Mouse (Mus musculus) stomach, embryonic 16.5 days (tissue): Measurements from ENCODE around the gene Taz. TPM values are rescaled to one million over a fixed set of nuclear protein-coding genes. Genes with fewer than 3 reads are reported as not detected.

Experiments used
- ATAC-seq: fragments of 200-750 bp; cut with Nextera tagmentation; 2 replicates; pipeline ENCODE4 v1.8.0; 2017; ENCODE audit warnings: moderate number of reproducible peaks, moderate TSS enrichment; ENCODE audit not compliant: insufficient read depth, low FRiP score
- H3K27ac ChIP-seq: fragments of 300-500 bp; sonication (generic); 2 replicates; pipeline ENCODE4 v1.5.1; 2014; ENCODE audit warnings: low read length
- H3K27me3 ChIP-seq: fragments of 300-500 bp; sonication (generic); 2 replicates; pipeline ENCODE4 v1.6.1; 2014; ENCODE audit warnings: low read length, control low read depth, mixed read lengths; ENCODE audit not compliant: control insufficient read depth, insufficient read depth
- H3K36me3 ChIP-seq: fragments of 300-500 bp; sonication (generic); 2 replicates; pipeline ENCODE4 v1.6.1; 2014; ENCODE audit warnings: low read length; ENCODE audit not compliant: control insufficient read depth, insufficient read depth
- H3K4me1 ChIP-seq: fragments of 300-500 bp; sonication (generic); 2 replicates; pipeline ENCODE4 v1.6.1; 2014; ENCODE audit warnings: low read length, control low read depth, mixed read lengths; ENCODE audit not compliant: control insufficient read depth, insufficient read depth
- H3K4me2 ChIP-seq: fragments of 300-500 bp; sonication (generic); 2 replicates; pipeline ENCODE4 v1.6.1; 2014; ENCODE audit warnings: low read depth, low read length, mixed read lengths
- H3K4me3 ChIP-seq: fragments of 300-500 bp; sonication (generic); replicated peaks from 2 replicates; pipeline ENCODE4 v1.5.1; 2014; ENCODE audit warnings: mild to moderate bottlenecking, low read length
- H3K9ac ChIP-seq: fragments of 300-500 bp; sonication (generic); 2 replicates; pipeline ENCODE4 v1.6.1; 2014; ENCODE audit warnings: low read length
- H3K9me3 ChIP-seq: fragments of 300-500 bp; sonication (generic); replicated peaks from 2 replicates; pipeline ENCODE4 v1.6.1; 2016; ENCODE audit warnings: low read length, control low read depth; ENCODE audit not compliant: control insufficient read depth
- WGBS: fragments of 180-500 bp; shearing (Covaris S2); extraction: QIAGEN DNeasy Blood & Tissue Kit; methylation state at CpG from one replicate; pipeline ENCODE4 v1.1.7; 2014; 5-methylcytosine and 5-hydroxymethylcytosine counted together
- polyA plus RNA-seq: library from polyadenylated mRNA; unstranded; fragments of >200 nt; fragmentation: Nextera tagmentation; extraction: Ambion mirVana; gene quantifications from 2 replicates; pipeline ENCODE4 v1.2.1, GENCODE M21; 2015

Gene Taz
- polyA plus RNA-seq, 1 experiment from 2014 or later, result 79.1 TPM

DNA sequence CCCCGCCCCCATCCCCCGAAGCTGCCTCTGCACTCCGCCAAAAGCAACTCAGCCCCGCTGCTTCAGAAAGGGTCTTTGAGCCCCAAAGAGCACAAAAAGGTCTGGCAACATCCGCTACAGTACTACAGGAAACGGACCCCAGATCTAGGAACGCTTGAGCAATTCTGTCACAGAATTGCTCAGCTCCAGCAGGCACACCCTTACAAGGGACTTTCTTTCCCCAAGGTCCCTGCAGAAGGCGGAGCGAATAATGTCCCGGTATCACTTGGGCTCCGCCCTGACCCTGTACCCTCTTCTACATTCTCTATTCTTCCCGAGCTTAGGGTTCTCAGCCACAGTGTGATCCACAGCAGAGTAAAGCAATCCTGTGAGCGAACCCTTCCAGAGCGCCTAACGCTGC lies 35.0 kb upstream of the Taz start:
- H3K4me1 ChIP-seq, result no peaks in the 10 kb centered on the region
- H3K27ac ChIP-seq, result peak overlapping the region; percentile 91
- 0 out of 2 replicates have a peak, but pooled peaks cover 5% of the 10 kb centered on the region for H3K36me3 ChIP-seq
- H3K27me3 ChIP-seq, result no peaks in the 10 kb centered on the region
- 20% methylated on average over 15 of the region's 15 CpGs for WGBS
- H3K9ac ChIP-seq, result peak overlapping the region; percentile 73
- H3K4me3 ChIP-seq, result peak overlapping the region; percentile 58
- peak; percentile 12; the same call in 1 of the 2 replicates for ATAC-seq
- no peaks in the 10 kb centered on the region for H3K9me3 ChIP-seq
- peak overlapping the region; percentile 45 for H3K4me2 ChIP-seq

DNA sequence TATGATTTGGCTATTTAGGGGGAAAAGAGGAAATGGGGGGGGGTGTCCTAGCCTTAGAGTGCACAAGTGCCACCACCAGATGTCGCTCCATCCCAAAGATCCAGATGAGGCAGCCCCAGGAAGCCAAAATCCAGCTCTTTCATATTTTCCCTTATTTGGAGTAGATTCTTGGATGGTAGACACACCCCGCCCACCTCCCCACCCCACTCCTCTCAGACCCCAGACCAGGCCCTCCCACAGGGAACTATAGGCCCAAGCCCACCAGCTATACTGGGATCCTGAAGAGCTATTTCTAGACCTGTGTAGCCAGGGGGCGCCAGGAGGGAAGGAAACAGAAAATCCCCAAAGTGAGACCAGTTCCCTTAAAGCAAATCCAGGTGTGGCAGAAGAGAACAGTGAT lies 33.1 kb upstream of the Taz start:
- H3K4me3 ChIP-seq, result peak overlapping the region; percentile 53
- no peaks in the 10 kb centered on the region for H3K27me3 ChIP-seq
- no peaks in the 10 kb centered on the region for H3K36me3 ChIP-seq
- WGBS, result 5% methylated on average over 3 of the region's 3 CpGs
- peak overlapping the region; percentile 74 for H3K9ac ChIP-seq
- H3K27ac ChIP-seq, result peak overlapping the region; percentile 88
- peak; percentile 33; the same call in 1 of the 2 replicates for ATAC-seq
- no peaks in the 10 kb centered on the region for H3K9me3 ChIP-seq
- no peaks in the 10 kb centered on the region for H3K4me1 ChIP-seq
- peak overlapping the region; percentile 52 for H3K4me2 ChIP-seq

DNA sequence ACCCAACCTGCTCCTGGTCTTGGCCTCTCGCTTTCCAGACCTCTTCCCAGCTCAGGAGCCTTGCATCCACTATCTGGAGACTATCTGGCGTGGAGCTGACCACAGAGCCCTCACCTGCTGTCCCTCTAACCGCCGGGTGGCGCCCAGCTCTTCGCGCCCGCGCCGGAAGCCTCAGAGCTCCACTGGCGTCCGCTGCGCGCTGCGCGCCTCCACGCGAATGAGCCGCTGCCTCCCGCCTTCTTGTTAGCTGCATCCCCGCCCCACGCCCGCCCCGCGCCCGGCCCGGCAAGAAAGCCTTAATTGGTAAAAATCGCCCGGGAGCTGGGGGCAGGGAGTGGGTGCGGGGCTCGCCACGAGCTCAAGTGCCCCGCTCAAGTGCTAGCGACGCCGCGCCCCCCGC lies 32.1 kb upstream of the Taz start, which contains the start of gene Flna:
Gene Flna (minus strand): TSS at position 206 of the 400 bp plus-strand sequence.
- no peaks in the 10 kb centered on the region for H3K27me3 ChIP-seq
- ATAC-seq, result peak; percentile 4; the same call in 1 of the 2 replicates
- H3K4me2 ChIP-seq, result peak within 1 kb of the TSS; percentile 52
- no peaks in the 10 kb centered on the region for H3K9me3 ChIP-seq
- peak within 1 kb of the TSS; percentile 88 for H3K27ac ChIP-seq
- H3K4me3 ChIP-seq, result peak within 1 kb of the TSS; percentile 53
- no peaks in the 10 kb centered on the region for H3K36me3 ChIP-seq
- peak within 1 kb of the TSS; percentile 74 for H3K9ac ChIP-seq
- 25% methylated on average over 30 of the region's 38 CpGs for WGBS
- H3K4me1 ChIP-seq, result no peaks in the 10 kb centered on the region

DNA sequence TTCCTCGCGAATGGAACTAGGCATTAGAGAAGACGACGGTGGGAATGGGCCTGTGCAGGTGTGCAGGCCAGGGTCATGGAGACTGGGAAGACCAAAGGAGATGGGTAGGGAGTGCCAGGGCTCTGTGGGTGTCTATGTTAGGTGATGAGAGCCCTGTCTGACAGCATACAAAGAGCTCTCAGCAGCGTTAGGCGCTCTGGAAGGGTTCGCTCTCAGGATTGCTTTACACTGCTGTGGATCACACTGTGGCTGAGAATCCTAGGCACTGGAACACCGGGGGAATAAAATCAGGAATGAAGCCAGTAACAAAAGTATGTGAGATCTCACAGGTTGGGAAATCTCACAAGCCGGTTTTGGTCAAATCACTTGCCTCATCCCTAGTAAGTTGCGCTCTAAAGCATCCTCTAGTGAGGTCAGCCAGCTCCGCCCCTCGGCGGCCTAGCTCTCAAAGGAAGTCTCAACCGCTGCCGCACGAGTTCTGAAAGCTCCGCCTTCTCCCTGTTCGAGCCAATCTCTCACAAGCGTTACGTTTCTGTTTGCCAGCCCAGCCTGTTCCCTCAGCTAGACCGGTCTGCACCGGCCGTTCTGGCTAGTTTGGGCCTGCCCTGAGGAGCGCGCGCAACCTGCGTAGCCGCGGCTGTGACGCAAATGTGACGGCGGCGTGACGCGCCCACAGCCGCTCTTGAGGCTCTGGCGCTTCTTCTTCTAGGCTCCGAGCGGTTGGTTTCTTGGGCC lies 27.4 kb upstream of the Taz start, which contains the start of gene Emd:
Gene Emd (plus strand): TSS at position 535 of the 735 bp plus-strand sequence.
- H3K4me2 ChIP-seq, result peak within 1 kb of the TSS; percentile 66
- peak within 1 kb of the TSS; percentile 61 for H3K4me3 ChIP-seq
- WGBS, result 18% methylated on average over 39 of the region's 39 CpGs
- ATAC-seq, result peak; percentile 96
- H3K9me3 ChIP-seq, result no peaks in the 10 kb centered on the region
- peak within 1 kb of the TSS; percentile 87 for H3K9ac ChIP-seq
- peaks cover 5% of the 10 kb centered on the region for H3K4me1 ChIP-seq
- H3K36me3 ChIP-seq, result peaks cover 5% of the 10 kb centered on the region; the same call in 1 of the 2 replicates
- no peaks in the 10 kb centered on the region for H3K27me3 ChIP-seq
- peak within 1 kb of the TSS; percentile 89 for H3K27ac ChIP-seq

DNA sequence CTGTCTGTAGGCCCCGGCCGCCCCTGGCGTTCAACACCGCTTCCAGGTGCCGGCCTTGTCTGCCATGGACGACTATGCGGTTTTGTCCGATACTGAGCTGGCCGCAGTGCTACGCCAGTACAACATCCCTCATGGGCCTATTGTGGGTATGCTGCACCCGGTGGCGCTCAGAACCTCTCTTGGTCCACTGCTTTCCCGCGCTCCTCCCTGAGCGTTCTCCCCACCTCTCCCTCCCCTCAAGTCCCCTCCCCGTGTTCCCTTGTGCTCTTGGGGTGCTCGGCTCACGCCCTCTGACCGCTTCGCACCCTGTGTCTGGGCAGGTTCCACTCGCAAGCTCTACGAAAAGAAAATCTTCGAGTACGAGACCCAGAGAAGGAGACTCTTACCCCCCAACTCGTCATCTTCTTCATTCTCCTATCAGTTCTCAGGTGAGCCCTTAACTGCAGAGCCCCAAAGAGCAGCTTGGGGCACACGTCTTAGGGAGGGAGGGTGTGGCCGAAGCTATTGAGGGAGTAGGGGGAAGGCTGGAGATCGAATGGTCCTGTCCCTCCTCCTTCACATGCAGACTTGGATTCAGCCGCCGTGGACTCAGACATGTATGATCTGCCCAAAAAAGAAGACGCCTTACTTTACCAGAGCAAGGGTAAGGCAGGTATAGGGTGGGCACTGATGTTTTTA lies 26.7 kb upstream of the Taz start:
- 0 out of 2 replicates have a peak, but pooled peaks have one; percentile 23 for ATAC-seq
- peak overlapping the region; percentile 61 for H3K4me3 ChIP-seq
- peak overlapping the region; percentile 87 for H3K9ac ChIP-seq
- peak overlapping the region; percentile 89 for H3K27ac ChIP-seq
- no peaks in the 10 kb centered on the region for H3K9me3 ChIP-seq
- H3K36me3 ChIP-seq, result peaks cover 5% of the 10 kb centered on the region; the same call in 1 of the 2 replicates
- 16% methylated on average over 30 of the region's 31 CpGs for WGBS
- H3K27me3 ChIP-seq, result no peaks in the 10 kb centered on the region
- H3K4me1 ChIP-seq, result peaks cover 5% of the 10 kb centered on the region
- H3K4me2 ChIP-seq, result peak overlapping the region; percentile 66

DNA sequence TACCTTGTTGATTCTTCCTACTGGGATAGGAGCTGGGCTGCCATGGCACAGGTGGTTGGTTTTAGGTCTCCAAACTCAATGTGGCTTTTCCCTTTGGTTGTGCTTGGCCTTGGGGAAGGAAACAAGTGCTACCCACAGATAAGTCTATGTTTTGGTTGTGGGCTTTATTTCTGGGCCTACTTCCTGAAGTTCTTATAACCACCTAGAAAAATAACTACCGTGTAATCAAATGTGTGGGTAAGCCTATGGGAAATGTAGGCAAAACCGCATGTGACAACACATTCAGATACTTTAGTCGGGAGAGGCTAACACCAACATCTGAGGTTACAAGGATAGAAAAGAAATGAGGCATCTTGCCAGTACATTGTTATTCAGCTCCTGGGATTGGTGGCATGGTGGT lies 24.0 kb upstream of the Taz start:
- Histone ChIP-seq H3K36me3 (peaks cover 5% of the 10 kb centered on the region; the same call in 1 of the 2 replicates), H3K9ac (no peak overlapping the region), H3K27me3 (no peaks in the 10 kb centered on the region), H3K4me1 (peaks cover 5% of the 10 kb centered on the region), H3K4me3 (no peak overlapping the region), H3K9me3 (no peaks in the 10 kb centered on the region), H3K4me2 (no peak overlapping the region), H3K27ac (no peak overlapping the region)
- ATAC-seq, result no peak
- WGBS, result 80% methylated on average over 3 of the region's 3 CpGs

DNA sequence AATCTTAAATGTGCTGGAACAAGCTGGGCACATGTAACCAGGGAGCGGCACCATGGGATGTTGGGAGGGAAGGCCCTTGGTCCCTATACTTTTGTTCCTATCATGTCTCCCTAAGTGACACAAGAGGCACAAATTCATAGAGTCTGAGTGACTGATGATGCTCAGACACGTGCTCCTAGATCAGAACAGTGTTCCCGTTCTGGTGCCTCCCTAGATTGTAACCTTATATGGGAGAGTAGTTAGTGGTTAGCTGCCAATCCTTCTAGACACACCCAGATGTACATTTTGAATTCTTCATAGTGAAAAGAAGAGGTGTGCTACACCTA lies 12.0 kb upstream of the Taz start:
- H3K4me2 ChIP-seq, result peak overlapping the region; percentile 57
- no peaks in the 10 kb centered on the region for H3K4me1 ChIP-seq
- peak overlapping the region; percentile 70 for H3K9ac ChIP-seq
- no peaks in the 10 kb centered on the region for H3K36me3 ChIP-seq
- H3K9me3 ChIP-seq, result no peaks in the 10 kb centered on the region
- ATAC-seq, result peak; percentile 57; the same call in 1 of the 2 replicates
- H3K4me3 ChIP-seq, result peak overlapping the region; percentile 50
- WGBS, result 16% methylated on average over 3 of the region's 3 CpGs
- peak overlapping the region; percentile 98 for H3K27ac ChIP-seq
- H3K27me3 ChIP-seq, result no peaks in the 10 kb centered on the region

DNA sequence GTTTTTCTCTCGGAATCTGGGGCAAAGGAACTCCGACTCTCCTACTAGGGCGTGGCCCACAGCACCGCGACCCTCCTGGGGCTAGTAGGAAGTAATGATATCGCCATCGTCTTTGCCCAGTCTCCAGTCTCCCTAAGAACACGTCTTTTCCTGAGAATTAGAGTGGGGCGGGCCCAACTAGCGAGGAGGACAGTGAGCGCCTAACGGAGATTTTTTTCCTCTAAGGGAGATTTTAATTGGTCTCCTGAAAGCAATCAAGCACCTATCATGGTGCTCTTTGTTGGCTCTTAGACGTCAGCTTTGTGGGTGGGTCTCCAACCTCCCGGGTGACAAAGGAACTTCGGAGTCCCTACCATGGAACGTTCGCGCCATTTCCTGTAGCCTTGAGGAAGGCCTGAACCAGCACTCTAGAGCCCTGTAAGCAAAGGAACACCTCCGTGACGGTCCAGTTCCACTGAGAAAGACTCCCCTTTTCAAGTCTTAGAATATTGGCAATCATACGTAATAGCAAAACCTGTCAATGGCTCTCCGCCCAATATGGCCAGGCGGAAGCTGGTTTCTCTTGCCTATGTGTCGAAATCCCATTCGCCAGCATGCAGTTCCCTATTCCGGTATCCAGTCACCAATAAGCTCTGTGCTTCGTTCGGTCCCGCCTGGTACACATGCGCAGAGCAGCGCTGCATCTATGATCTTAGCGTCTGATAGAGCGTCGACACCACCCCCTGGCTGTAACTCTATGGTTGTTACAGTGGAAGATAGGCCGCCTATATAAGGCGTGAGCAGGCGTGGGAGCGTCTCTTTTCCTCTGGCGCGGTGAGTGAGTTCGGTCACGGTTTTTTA lies 11.4 kb upstream of the Taz start, which contains the start of gene Rpl10:
Gene Rpl10 (plus strand): TSS at position 751 of the 840 bp plus-strand sequence.
- peak within 1 kb of the TSS; percentile 98 for H3K27ac ChIP-seq
- H3K36me3 ChIP-seq, result no peaks in the 10 kb centered on the region
- H3K9ac ChIP-seq, result peak within 1 kb of the TSS; percentile 81
- H3K4me3 ChIP-seq, result peak within 1 kb of the TSS; percentile 50
- ATAC-seq, result peak; percentile 93
- no peaks in the 10 kb centered on the region for H3K27me3 ChIP-seq
- H3K4me2 ChIP-seq, result peak within 1 kb of the TSS; percentile 57
- no peaks in the 10 kb centered on the region for H3K4me1 ChIP-seq
- 11% methylated on average over 42 of the region's 42 CpGs for WGBS
- H3K9me3 ChIP-seq, result no peaks in the 10 kb centered on the region
